Mouse (Mus musculus): ENCODE results near the gene Cdip1.

Gene Cdip1

GRCm38 (mm10) chr16:4718753-4719518 lies 71.2 kb downstream of the Cdip1 start, which contains the start of gene Nmral1:
Nmral1 (minus strand) TSS chr16:4719356.
- peak; percentile 56 to 73 for DNase-seq (ENCODE audit: low spot score in 2 of 2)

GRCm38 (mm10) chr16:4717866-4718265 lies 72.2 kb downstream of the Cdip1 start:
- no peak for DNase-seq (ENCODE audit: low spot score in 2 of 2)

GRCm38 (mm10) chr16:4713861-4714710 lies 76.0 kb downstream of the Cdip1 start:
- no peak for DNase-seq (ENCODE audit: low spot score in 2 of 2)

- no peak for DNase-seq (ENCODE audit: low spot score in 2 of 2)
Observed at GRCm38 (mm10) chr16:4711173-4711572, 78.9 kb downstream of the Cdip1 start.

GRCm38 (mm10) chr16:4705541-4705940 lies 84.6 kb downstream of the Cdip1 start:
- DNase-seq (ENCODE audit: low spot score in 2 of 2): no peak

GRCm38 (mm10) chr16:4702646-4703045 lies 87.4 kb downstream of the Cdip1 start:
- no peak for DNase-seq (ENCODE audit: low spot score in 2 of 2)

- no peak for DNase-seq (ENCODE audit: low spot score in 2 of 2)
Observed at GRCm38 (mm10) chr16:4701211-4701610, 88.9 kb downstream of the Cdip1 start.
